Mouse (Mus musculus): ENCODE data around the gene Hoxb3. TPM values are rescaled to one million over a fixed set of nuclear protein-coding genes. Genes with fewer than 3 reads are reported as not detected.

Gene Hoxb3
- total RNA-seq, 2 experiments from 2014 or later: not detected

GRCm38 (mm10) chr11:96311520-96312417 is 11.4 kb upstream of the Hoxb3 start:
- no peak for DNase-seq (ENCODE audit: low spot score in 2 of 2)
- TF ChIP-seq CTCF (conservative IDR thresholded peaks at IDR 0.05): peak; percentile 75
- no peak overlapping the region for H3K27ac ChIP-seq
- no peak overlapping the region for H3K4me3 ChIP-seq

GRCm38 (mm10) chr11:96313134-96313533 is 10.0 kb upstream of the Hoxb3 start:
- no peak for TF ChIP-seq CTCF (conservative IDR thresholded peaks at IDR 0.05)
- Histone ChIP-seq H3K4me3 (no peak overlapping the region), H3K27ac (no peak overlapping the region)
- DNase-seq (ENCODE audit: low spot score in 2 of 2): no peak

- no peak for TF ChIP-seq CTCF (conservative IDR thresholded peaks at IDR 0.05)
- H3K27ac ChIP-seq: no peak overlapping the region
- H3K4me3 ChIP-seq: no peak overlapping the region
- DNase-seq (ENCODE audit: low spot score in 2 of 2): no peak
These were observed 9.2 kb upstream of the Hoxb3 start for GRCm38 (mm10) chr11:96313806-96314428.

- DNase-seq (ENCODE audit: low spot score in 2 of 2): no peak
- TF ChIP-seq CTCF (conservative IDR thresholded peaks at IDR 0.05): no peak
- no peak overlapping the region for H3K4me3 ChIP-seq
- H3K27ac ChIP-seq: no peak overlapping the region
These were observed 8.3 kb upstream of the Hoxb3 start for GRCm38 (mm10) chr11:96314671-96315343.

GRCm38 (mm10) chr11:96315344-96315681 is 7.8 kb upstream of the Hoxb3 start:
- no peak for TF ChIP-seq CTCF (conservative IDR thresholded peaks at IDR 0.05)
- Histone ChIP-seq H3K27ac (no peak overlapping the region), H3K4me3 (no peak overlapping the region)
- no peak for DNase-seq (ENCODE audit: low spot score in 2 of 2)

- no peak overlapping the region for H3K4me3 ChIP-seq
- TF ChIP-seq CTCF (conservative IDR thresholded peaks at IDR 0.05): no peak
- DNase-seq (ENCODE audit: low spot score in 2 of 2): no peak
- no peak overlapping the region for H3K27ac ChIP-seq
These were observed 6.2 kb upstream of the Hoxb3 start for GRCm38 (mm10) chr11:96316696-96317607.

GRCm38 (mm10) chr11:96317608-96318367 is 5.3 kb upstream of the Hoxb3 start, which contains the start of gene Hoxb4:
Gene Hoxb4 (plus strand): TSS chr11:96318267.
- no peak for TF ChIP-seq CTCF (conservative IDR thresholded peaks at IDR 0.05)
- DNase-seq (ENCODE audit: low spot score in 2 of 2): no peak
- no peak within 1 kb of the TSS for H3K27ac ChIP-seq
- H3K4me3 ChIP-seq: no peak within 1 kb of the TSS

- no peak overlapping the region for H3K4me3 ChIP-seq
- no peak for TF ChIP-seq CTCF (conservative IDR thresholded peaks at IDR 0.05)
- no peak for DNase-seq (ENCODE audit: low spot score in 2 of 2)
- H3K27ac ChIP-seq: no peak overlapping the region
These were observed 4.6 kb upstream of the Hoxb3 start for GRCm38 (mm10) chr11:96318368-96319070.

GRCm38 (mm10) chr11:96319071-96319902 is 3.8 kb upstream of the Hoxb3 start:
- no peak for TF ChIP-seq CTCF (conservative IDR thresholded peaks at IDR 0.05)
- Histone ChIP-seq H3K4me3 (no peak overlapping the region), H3K27ac (no peak overlapping the region)
- DNase-seq (ENCODE audit: low spot score in 2 of 2): no peak

- DNase-seq (ENCODE audit: low spot score in 2 of 2): no peak
- TF ChIP-seq CTCF (conservative IDR thresholded peaks at IDR 0.05): no peak
- Histone ChIP-seq H3K27ac (no peak overlapping the region), H3K4me3 (no peak overlapping the region)
These were observed 3.2 kb upstream of the Hoxb3 start for GRCm38 (mm10) chr11:96319910-96320309.

All from layer of hippocampus, adult 2 months (tissue).